Mouse (Mus musculus): ENCODE measurements at regions not wholly inside any gene's neighbourhood (a gene's known extent, or its start where the extent isn't known, plus 50 kb on each side); places are given as distances from the start of the nearest gene placed in this dataset.

DNA sequence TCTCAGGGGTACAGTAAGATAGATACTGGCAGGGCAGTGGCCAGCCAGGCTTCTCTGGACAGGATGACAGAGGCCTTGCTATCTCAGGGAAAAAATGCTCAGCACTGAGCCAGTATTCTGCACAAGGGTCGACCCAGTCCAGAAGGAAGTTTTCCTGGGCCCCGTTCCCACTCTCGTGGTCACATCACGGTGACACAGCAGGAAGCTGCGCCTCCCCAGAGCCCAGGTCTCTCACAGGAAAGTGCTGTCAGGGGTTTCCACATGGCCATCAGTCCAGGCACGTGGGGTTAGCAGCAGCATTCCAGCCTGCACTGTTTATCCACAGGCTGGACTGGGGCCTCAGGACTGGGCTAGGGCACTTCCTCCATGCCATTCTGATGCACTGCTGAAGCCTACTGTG, 103.5 kb upstream of the Ngf start:
- WGBS = 41% methylated on average over 6 of the region's 6 CpGs
- ATAC-seq (replicated peaks; ENCODE audit: low FRiP score, low read depth) = peak; percentile 75; the same call in 1 of the 2 replicates

DNA sequence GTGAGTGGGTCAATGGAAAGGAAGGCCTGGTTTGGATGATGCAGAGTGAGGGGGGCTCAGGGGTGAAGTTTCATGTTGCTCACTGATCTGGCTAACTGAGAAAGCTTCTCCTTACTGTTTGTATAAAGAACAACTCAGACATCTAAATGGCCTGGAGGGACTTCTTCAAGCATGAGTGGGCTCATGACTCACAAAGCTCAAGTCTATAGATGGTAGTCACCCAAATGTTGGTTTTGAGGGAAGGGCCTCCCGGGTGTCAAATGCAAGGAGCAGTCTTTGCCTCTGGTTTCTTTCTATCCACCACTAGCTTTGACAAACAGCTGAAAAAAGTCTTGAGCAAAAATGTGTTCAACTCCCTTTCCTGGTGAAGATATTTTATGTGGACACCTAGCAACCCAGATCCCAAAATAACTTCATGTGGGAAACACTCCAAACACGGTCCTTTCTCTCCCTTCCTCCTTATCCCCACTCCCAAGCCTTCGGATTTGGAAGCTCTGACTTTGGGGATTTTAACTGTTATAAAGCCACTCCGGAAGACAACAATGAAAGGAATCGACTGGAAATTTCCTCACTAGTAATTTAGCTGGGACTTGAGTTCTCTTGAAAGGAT, 105.3 kb upstream of the Ngf start:
- no peak for TF ChIP-seq CTCF (IDR thresholded peaks at IDR 0.05; ENCODE audit: low read depth)
- 56% methylated on average over 5 of the region's 5 CpGs for WGBS

More for the DNA sequence above, 103.5 kb upstream of the Ngf start:
- no peaks in the 10 kb centered on the region for H3K4me1 ChIP-seq (replicated peaks; ENCODE audit: insufficient read depth, low read length)
- no peaks in the 10 kb centered on the region for H3K36me3 ChIP-seq (ENCODE audit: insufficient read depth, low read length)
- no peak overlapping the region for H3K27ac ChIP-seq
- H3K9me3 ChIP-seq (replicated peaks; ENCODE audit: low read length) = no peaks in the 10 kb centered on the region
- H3K27me3 ChIP-seq (ENCODE audit: insufficient read depth, low read length) = no peaks in the 10 kb centered on the region
- no peak overlapping the region for H3K4me3 ChIP-seq (replicated peaks; ENCODE audit: low read depth, low read length)
- H3K4me2 ChIP-seq (ENCODE audit: low read length) = no peak overlapping the region
- peak; percentile 70 for DNase-seq (ENCODE audit: low spot score)
- H3K9ac ChIP-seq (ENCODE audit: low read depth, low read length) = no peak overlapping the region
- no peak for TF ChIP-seq CTCF (IDR thresholded peaks at IDR 0.05; ENCODE audit: low read depth)

DNA sequence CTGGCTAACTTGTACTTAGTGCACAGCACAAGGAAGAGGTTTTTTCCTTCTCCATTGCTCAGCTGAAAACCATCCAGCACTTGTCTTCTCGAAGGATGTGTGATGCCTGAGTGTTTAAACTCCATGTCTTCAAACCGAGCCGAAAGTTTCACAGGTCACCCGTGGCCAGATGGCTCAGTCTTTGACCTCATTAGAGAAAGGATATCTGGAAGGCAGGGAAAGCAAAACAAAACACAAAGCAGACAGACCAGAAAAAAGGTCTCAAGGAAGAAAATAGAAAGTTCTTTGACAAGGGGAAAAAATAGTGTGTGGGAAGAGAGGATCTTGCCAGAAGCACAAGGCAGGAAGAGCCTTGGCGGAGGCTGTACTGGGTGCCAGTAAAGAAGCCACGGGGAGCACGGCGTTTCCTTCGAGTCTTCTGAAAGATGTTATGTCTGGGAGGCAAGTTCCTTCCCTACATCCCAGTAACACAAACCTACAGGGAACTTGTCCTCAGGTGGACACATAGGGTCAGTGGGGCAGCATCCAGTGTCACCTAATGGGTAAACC, 108.9 kb upstream of the Ngf start:
- no peak overlapping the region for H3K4me3 ChIP-seq (replicated peaks; ENCODE audit: low read depth, low read length)
- DNase-seq (ENCODE audit: low spot score) (peak; percentile 38), ATAC-seq (replicated peaks; ENCODE audit: low FRiP score, low read depth) (no peak)
- no peak overlapping the region for H3K27ac ChIP-seq
- H3K9ac ChIP-seq (ENCODE audit: low read depth, low read length) = no peak overlapping the region
- no peak overlapping the region for H3K4me2 ChIP-seq (ENCODE audit: low read length)
- H3K4me1 ChIP-seq (replicated peaks; ENCODE audit: insufficient read depth, low read length) = 0 out of 2 replicates have a peak, but pooled peaks cover 3% of the 10 kb centered on the region
- no peaks in the 10 kb centered on the region for H3K9me3 ChIP-seq (replicated peaks; ENCODE audit: low read length)
- no peaks in the 10 kb centered on the region for H3K27me3 ChIP-seq (ENCODE audit: insufficient read depth, low read length)
- 38% methylated on average over 9 of the region's 9 CpGs for WGBS
- no peaks in the 10 kb centered on the region for H3K36me3 ChIP-seq (ENCODE audit: insufficient read depth, low read length)
- TF ChIP-seq CTCF (IDR thresholded peaks at IDR 0.05; ENCODE audit: low read depth) = no peak

More for the DNA sequence above, 105.3 kb upstream of the Ngf start:
- Histone ChIP-seq H3K36me3 (ENCODE audit: insufficient read depth, low read length) (no peaks in the 10 kb centered on the region), H3K27me3 (ENCODE audit: insufficient read depth, low read length) (no peaks in the 10 kb centered on the region), H3K9me3 (replicated peaks; ENCODE audit: low read length) (no peaks in the 10 kb centered on the region), H3K27ac (no peak overlapping the region), H3K9ac (ENCODE audit: low read depth, low read length) (no peak overlapping the region), H3K4me2 (ENCODE audit: low read length) (no peak overlapping the region), H3K4me3 (replicated peaks; ENCODE audit: low read depth, low read length) (no peak overlapping the region), H3K4me1 (replicated peaks; ENCODE audit: insufficient read depth, low read length) (0 out of 2 replicates have a peak, but pooled peaks cover 3% of the 10 kb centered on the region)
- DNase-seq (ENCODE audit: low spot score) = peak; percentile 50
- no peak for ATAC-seq (replicated peaks; ENCODE audit: low FRiP score, low read depth)

DNA sequence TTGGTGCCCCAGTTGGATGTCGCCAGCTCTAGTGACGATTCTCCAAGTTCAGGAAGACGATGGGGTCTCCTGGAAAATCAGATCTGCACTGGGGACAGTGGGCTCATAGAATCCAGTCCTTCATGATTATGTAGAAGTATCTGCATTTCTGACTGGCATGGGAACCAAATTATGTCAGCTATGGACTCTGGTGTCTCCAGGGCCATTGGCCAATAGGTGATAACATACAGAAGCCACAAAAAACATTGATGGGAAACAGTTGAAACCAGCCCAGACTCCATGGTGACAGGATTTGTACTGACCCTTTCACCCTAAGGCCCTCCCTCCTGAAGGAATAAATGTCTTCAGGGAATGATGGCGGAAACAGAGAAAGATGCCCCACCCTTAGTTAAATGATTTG, 110.9 kb upstream of the Ngf start:
- H3K27ac ChIP-seq = no peak overlapping the region
- H3K9ac ChIP-seq (ENCODE audit: low read depth, low read length) = no peak overlapping the region
- 0 out of 2 replicates have a peak, but pooled peaks cover 3% of the 10 kb centered on the region for H3K4me1 ChIP-seq (replicated peaks; ENCODE audit: insufficient read depth, low read length)
- H3K27me3 ChIP-seq (ENCODE audit: insufficient read depth, low read length) = no peaks in the 10 kb centered on the region
- no peak overlapping the region for H3K4me2 ChIP-seq (ENCODE audit: low read length)
- ATAC-seq (replicated peaks; ENCODE audit: low FRiP score, low read depth) (no peak), DNase-seq (ENCODE audit: low spot score) (no peak)
- WGBS = 93% methylated on average over 4 of the region's 4 CpGs
- TF ChIP-seq CTCF (IDR thresholded peaks at IDR 0.05; ENCODE audit: low read depth) = no peak
- H3K4me3 ChIP-seq (replicated peaks; ENCODE audit: low read depth, low read length) = no peak overlapping the region
- no peaks in the 10 kb centered on the region for H3K36me3 ChIP-seq (ENCODE audit: insufficient read depth, low read length)
- no peaks in the 10 kb centered on the region for H3K9me3 ChIP-seq (replicated peaks; ENCODE audit: low read length)

DNA sequence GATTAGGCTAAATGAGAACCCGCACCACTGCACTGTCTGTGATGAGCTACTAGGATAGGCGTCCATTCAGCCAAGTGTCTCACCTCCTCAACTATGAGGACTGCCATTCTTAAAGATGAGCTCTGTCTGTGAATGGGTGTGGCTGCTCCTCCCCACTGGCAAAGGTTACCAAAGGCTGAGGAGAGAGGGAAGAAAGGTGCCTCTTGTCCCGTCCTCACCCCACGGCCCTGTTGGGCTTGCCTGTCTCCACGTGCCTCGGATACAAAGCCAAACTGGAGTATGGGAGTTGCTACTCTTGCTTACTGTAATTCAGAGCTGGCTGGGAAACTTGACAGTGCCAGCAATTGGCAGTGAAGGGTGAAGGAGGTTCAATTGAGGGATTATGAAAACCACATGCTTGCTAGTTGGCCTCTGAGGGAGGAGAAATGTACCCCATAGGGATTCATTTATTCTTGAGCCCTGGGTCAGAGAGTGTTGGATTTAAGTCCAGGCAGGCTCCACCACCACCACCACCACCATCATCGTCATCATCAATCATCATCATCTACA, 112.6 kb upstream of the Ngf start:
- H3K27ac ChIP-seq = no peak overlapping the region
- no peak overlapping the region for H3K4me2 ChIP-seq (ENCODE audit: low read length)
- H3K36me3 ChIP-seq (ENCODE audit: insufficient read depth, low read length) = no peaks in the 10 kb centered on the region
- DNase-seq (ENCODE audit: low spot score) (no peak), ATAC-seq (replicated peaks; ENCODE audit: low FRiP score, low read depth) (no peak)
- H3K27me3 ChIP-seq (ENCODE audit: insufficient read depth, low read length) = no peaks in the 10 kb centered on the region
- no peak overlapping the region for H3K4me3 ChIP-seq (replicated peaks; ENCODE audit: low read depth, low read length)
- H3K9me3 ChIP-seq (replicated peaks; ENCODE audit: low read length) = no peaks in the 10 kb centered on the region
- no peak overlapping the region for H3K9ac ChIP-seq (ENCODE audit: low read depth, low read length)
- no peak for TF ChIP-seq CTCF (IDR thresholded peaks at IDR 0.05; ENCODE audit: low read depth)
- 0 out of 2 replicates have a peak, but pooled peaks cover 3% of the 10 kb centered on the region for H3K4me1 ChIP-seq (replicated peaks; ENCODE audit: insufficient read depth, low read length)
- 81% methylated on average over 7 of the region's 7 CpGs for WGBS

GRCm38 (mm10) chr3:102355352-102355751, 114.4 kb upstream of the Ngf start:
- no peaks in the 10 kb centered on the region for H3K36me3 ChIP-seq (ENCODE audit: insufficient read depth, low read length)
- H3K4me3 ChIP-seq (replicated peaks; ENCODE audit: low read depth, low read length) = no peak overlapping the region
- no peak overlapping the region for H3K4me2 ChIP-seq (ENCODE audit: low read length)
- DNase-seq (ENCODE audit: low spot score) (no peak), ATAC-seq (replicated peaks; ENCODE audit: low FRiP score, low read depth) (no peak)
- no peak for TF ChIP-seq CTCF (IDR thresholded peaks at IDR 0.05; ENCODE audit: low read depth)
- no peak overlapping the region for H3K27ac ChIP-seq
- 91% methylated on average over 2 of the region's 2 CpGs for WGBS
- H3K9ac ChIP-seq (ENCODE audit: low read depth, low read length) = no peak overlapping the region
- H3K27me3 ChIP-seq (ENCODE audit: insufficient read depth, low read length) = no peaks in the 10 kb centered on the region
- 0 out of 2 replicates have a peak, but pooled peaks cover under 1% of the 10 kb centered on the region for H3K4me1 ChIP-seq (replicated peaks; ENCODE audit: insufficient read depth, low read length)
- no peaks in the 10 kb centered on the region for H3K9me3 ChIP-seq (replicated peaks; ENCODE audit: low read length)
